Mouse (Mus musculus) CH12.LX (cell line): ENCODE results near the gene Mospd3. TPM values are rescaled to one million over a fixed set of nuclear protein-coding genes. Genes with fewer than 3 reads are reported as not detected.
"Not testable (repeated sequence)": the region's sequence is repeated elsewhere in the genome, so short reads cannot be mapped to it uniquely, and the experiment has no call there.

Experiments
- DNase-seq: peaks from one replicate; pipeline ENCODE4 v3.0.0-alpha.2; 2013; ENCODE audit errors: extremely low read depth
- H3K27ac ChIP-seq: 2 replicates; pipeline ENCODE4 v1.5.1; 2012; ENCODE audit warnings: low read depth, mild to moderate bottlenecking, control low read depth, moderate library complexity; ENCODE audit not compliant: insufficient read depth
- H3K27me3 ChIP-seq: replicated peaks from 2 replicates; pipeline ENCODE3; 2012; ENCODE audit warnings: inconsistent platforms
- H3K36me3 ChIP-seq, 2 experiments: replicated peaks in 1 of 2; 2 replicates each; pipeline versions ENCODE3 to v1.6.1; 2012; ENCODE audit warnings: inconsistent platforms in 1 of 2, low read length in 1 of 2, mild to moderate bottlenecking in 1 of 2, mixed read lengths in 1 of 2, moderate library complexity in 1 of 2; ENCODE audit not compliant: control insufficient read depth in 1 of 2, insufficient read depth in 1 of 2
- H3K4me1 ChIP-seq, 2 experiments: 2 replicates each; pipeline ENCODE4 v1.6.1; 2012; ENCODE audit warnings: inconsistent platforms in 1 of 2, moderate library complexity in 1 of 2; ENCODE audit not compliant: insufficient read depth in 2 of 2, control insufficient read depth in 1 of 2
- H3K4me2 ChIP-seq: 2 replicates; pipeline ENCODE4 v1.6.1; 2012; ENCODE audit warnings: low read depth, mild to moderate bottlenecking, control low read depth; ENCODE audit not compliant: poor library complexity, insufficient read depth, severe bottlenecking
- H3K4me3 ChIP-seq, 3 experiments: fragments of 150-350 bp in 1 of 3; sonication (generic) in 1 of 3; replicated peaks in 1 of 3; 2 replicates each; pipeline versions ENCODE3 to v1.5.1; 2011 to 2012; ENCODE audit warnings: low read depth in 2 of 3, low read length in 2 of 3, mild to moderate bottlenecking in 2 of 3, moderate library complexity in 2 of 3, control low read depth in 1 of 3, improper control_type of control experiment in 1 of 3, inconsistent platforms in 1 of 3, mixed read lengths in 1 of 3; ENCODE audit not compliant: poor library complexity in 1 of 3
- H3K79me2 ChIP-seq: replicated peaks from 2 replicates; pipeline ENCODE4 v1.6.1; 2012; ENCODE audit warnings: mild to moderate bottlenecking, moderate library complexity; ENCODE audit not compliant: control insufficient read depth, poor library complexity, insufficient read depth, severe bottlenecking; ENCODE audit errors: extremely low read depth
- H3K9ac ChIP-seq: 2 replicates; pipeline ENCODE4 v1.6.1; 2012; ENCODE audit warnings: low read depth, mild to moderate bottlenecking, control low read depth, moderate library complexity; ENCODE audit not compliant: insufficient read depth
- H3K9me3 ChIP-seq: replicated peaks from 2 replicates; pipeline ENCODE3; 2012; ENCODE audit warnings: low read length, inconsistent platforms, mixed read lengths
- CHD2 ChIP-seq: IDR thresholded peaks from 2 replicates; pipeline ENCODE4 v1.6.1; 2011; ENCODE audit warnings: low read length, improper control_type of control experiment
- CTCF ChIP-seq, 2 experiments: IDR thresholded peaks in 1 of 2; conservative IDR thresholded peaks in 1 of 2; 2 replicates each; pipeline ENCODE4 v1.5.1; 2011 to 2012; ENCODE audit warnings: low read depth in 2 of 2, low read length in 2 of 2, improper control_type of control experiment in 1 of 2, inconsistent platforms in 1 of 2, mild to moderate bottlenecking in 1 of 2, moderate library complexity in 1 of 2
- EP300 ChIP-seq: IDR thresholded peaks from 2 replicates; pipeline ENCODE4 v1.6.1; 2011; ENCODE audit warnings: low read length, improper control_type of control experiment
- ETS1 ChIP-seq: conservative IDR thresholded peaks from 2 replicates; pipeline ENCODE4 v1.6.1; 2012; ENCODE audit warnings: low read depth, mild to moderate bottlenecking, inconsistent platforms, low read length, improper control_type of control experiment, moderate library complexity
- GABPA ChIP-seq: IDR thresholded peaks from 2 replicates; pipeline ENCODE4 v1.6.1; 2012; ENCODE audit warnings: low read depth, low read length, improper control_type of control experiment, inconsistent platforms; ENCODE audit not compliant: insufficient replicate concordance
- JUND ChIP-seq: conservative IDR thresholded peaks from 2 replicates; pipeline ENCODE4 v1.6.1; 2011; ENCODE audit warnings: low read depth, low read length, improper control_type of control experiment
- KAT2A ChIP-seq: IDR thresholded peaks from 2 replicates; pipeline ENCODE4 v1.6.1; 2012; ENCODE audit warnings: low read length, improper control_type of control experiment, inconsistent platforms; ENCODE audit not compliant: insufficient replicate concordance
- MAFK ChIP-seq: IDR thresholded peaks from 2 replicates; pipeline ENCODE4 v1.6.1; 2011; ENCODE audit warnings: low read length, improper control_type of control experiment; ENCODE audit not compliant: insufficient replicate concordance
- MAZ ChIP-seq: IDR thresholded peaks from 2 replicates; pipeline ENCODE4 v1.6.1; 2012; ENCODE audit warnings: low read depth, mild to moderate bottlenecking, inconsistent platforms, low read length, improper control_type of control experiment, moderate library complexity
- MEF2A ChIP-seq: IDR thresholded peaks from 2 replicates; pipeline ENCODE4 v1.6.1; 2014; ENCODE audit warnings: low read depth, mild to moderate bottlenecking, inconsistent platforms, low read length, improper control_type of control experiment, borderline replicate concordance
- MYC ChIP-seq: IDR thresholded peaks from 2 replicates; pipeline ENCODE4 v1.6.1; 2011; ENCODE audit warnings: low read depth, mild to moderate bottlenecking, improper control_type of control experiment, low read length
- NELFE ChIP-seq: IDR thresholded peaks from 2 replicates; pipeline ENCODE4 v1.6.1; 2011; ENCODE audit warnings: low read depth, low read length, improper control_type of control experiment
- NRF1 ChIP-seq: IDR thresholded peaks from 2 replicates; pipeline ENCODE4 v1.6.1; 2014; ENCODE audit warnings: low read depth, mild to moderate bottlenecking, inconsistent platforms, low read length, improper control_type of control experiment, moderate library complexity
- PAX5 ChIP-seq: IDR thresholded peaks from 2 replicates; pipeline ENCODE4 v1.6.1; 2012; ENCODE audit warnings: low read length, inconsistent platforms, mixed read lengths
- POLR2A ChIP-seq: IDR thresholded peaks from 2 replicates; pipeline ENCODE4 v1.6.1; 2011; ENCODE audit warnings: low read depth, mild to moderate bottlenecking, improper control_type of control experiment, low read length
- SMC3 ChIP-seq: IDR thresholded peaks from 2 replicates; pipeline ENCODE4 v1.6.1; 2011; ENCODE audit warnings: low read depth, low read length, improper control_type of control experiment
- UBTF ChIP-seq: IDR thresholded peaks from 2 replicates; pipeline ENCODE4 v1.6.1; 2012; ENCODE audit warnings: low read depth, mild to moderate bottlenecking, inconsistent platforms, low read length, improper control_type of control experiment, moderate library complexity
- USF2 ChIP-seq: conservative IDR thresholded peaks from 2 replicates; pipeline ENCODE4 v1.6.1; 2011; ENCODE audit warnings: low read depth, low read length, improper control_type of control experiment
- ZMIZ1 ChIP-seq: IDR thresholded peaks from 2 replicates; pipeline ENCODE4 v1.6.1; 2012; ENCODE audit warnings: low read depth, mild to moderate bottlenecking, inconsistent platforms, low read length, improper control_type of control experiment
- dilution Hi-C: fragments of 300-500 bp; cut with MboI; formaldehyde crosslinking; loops from 2 replicates; pipeline ENCODE4 v1.14.3; 2020; ENCODE audit warnings: low sequenced_read_pairs; ENCODE audit not compliant: extremely low pct_unique_long_range_greater_than_20kb, extremely low pct_ligation_motif_present
- in situ Hi-C: fragments of 300-500 bp; cut with MboI; formaldehyde crosslinking; loops from 3 replicates; pipeline ENCODE4 v1.14.3; 2019; ENCODE audit warnings: low sequenced_read_pairs, low pct_ligation_motif_present, low pct_unique_long_range_greater_than_20kb, mixed read lengths
- polyA plus RNA-seq: library from polyadenylated mRNA; unstranded; fragments of >175 nt; gene quantifications from 2 replicates; pipeline ENCODE4 v1.2.1, GENCODE M21; 2012; ENCODE audit warnings: low read depth; ENCODE audit not compliant: insufficient read length
- total RNA-seq, 2 experiments: library from RNA; depleted of rRNA; stranded (reverse); fragments of 300-350 nt in 1 of 2; fragments of >200 nt in 1 of 2; gene quantifications; 2 replicates each; pipeline ENCODE4 v1.2.3; 2012 to 2014

Mospd3 gene
- total and polyA plus RNA-seq, 3 experiments, result 1.5 to 23.7 (median 4.2) TPM

GRCm38 (mm10) chr5:137615347-137615746 lies 14.5 kb upstream of the Mospd3 start:
- dilution Hi-C loops, result no loop called here
- Histone ChIP-seq H3K79me2 (no peaks in the 10 kb centered on the region), H3K27me3 (peaks cover 1% of the 10 kb centered on the region), H3K36me3 (peaks cover 0 to 2% of the 10 kb centered on the region in 2 experiments), H3K9ac (no peak overlapping the region), H3K27ac (no peak overlapping the region), H3K4me1 (peaks cover 0 to 8% of the 10 kb centered on the region in 2 experiments; a peak in 2 of 4 replicates), H3K9me3 (no peaks in the 10 kb centered on the region), H3K4me2 (no peak overlapping the region), H3K4me3 (no peak overlapping the region)
- TF ChIP-seq CHD2, result no peak
- no peak for TF ChIP-seq KAT2A
- no peak for TF ChIP-seq UBTF
- no peak for TF ChIP-seq ZMIZ1
- TF ChIP-seq USF2, result no peak
- TF ChIP-seq MYC, result no peak
- TF ChIP-seq MAFK, result no peak
- no peak for TF ChIP-seq NELFE
- no peak for TF ChIP-seq SMC3
- no peak for TF ChIP-seq JUND
- no peak for TF ChIP-seq GABPA
- no peak for TF ChIP-seq POLR2A
- no peak for TF ChIP-seq MAZ
- TF ChIP-seq PAX5, result no peak
- TF ChIP-seq EP300, result no peak
- TF ChIP-seq ETS1, result no peak
- TF ChIP-seq NRF1, result no peak
- TF ChIP-seq MEF2A, result no peak
- DNase-seq, result no peak
- in situ Hi-C loops, result no loop called here

GRCm38 (mm10) chr5:137614921-137615320 lies 14.1 kb upstream of the Mospd3 start:
- peak in 1 of 2 experiments; percentile 43; a peak in 2 of 4 replicates for TF ChIP-seq CTCF (conservative IDR thresholded peaks at IDR 0.05 in 1 of 2, IDR thresholded peaks at IDR 0.05 in 1 of 2; ENCODE audit: low read depth in 2 of 2, low read length in 2 of 2)
- 0 out of 2 replicates have a peak, but pooled peaks have one; percentile 31 for TF ChIP-seq MYC
- TF ChIP-seq, all 38 proteins: peak for 2; not testable (repeated sequence) for 36
- H3K4me2 ChIP-seq, H3K36me3 ChIP-seq, H3K27me3 ChIP-seq, H3K27ac ChIP-seq, H3K79me2 ChIP-seq, H3K9ac ChIP-seq, in situ Hi-C loops, dilution Hi-C loops, H3K4me3 ChIP-seq, H3K9me3 ChIP-seq, DNase-seq: not testable (repeated sequence)
- H3K4me1 ChIP-seq, result peaks cover 0 to 11% of the 10 kb centered on the region in 2 experiments; a peak in 2 of 4 replicates
